Mouse (Mus musculus) NIH3T3 (cell line): ENCODE measurements around the gene Phf21a.
"Not testable (repeated sequence)": the region's sequence is repeated elsewhere in the genome, so short reads cannot be mapped to it uniquely, and the experiment has no call there.

Experiments
- DNase-seq: peaks from one replicate; pipeline ENCODE4 v3.0.0-alpha.2; 2012; ENCODE audit warnings: low read depth

Phf21a gene

DNA sequence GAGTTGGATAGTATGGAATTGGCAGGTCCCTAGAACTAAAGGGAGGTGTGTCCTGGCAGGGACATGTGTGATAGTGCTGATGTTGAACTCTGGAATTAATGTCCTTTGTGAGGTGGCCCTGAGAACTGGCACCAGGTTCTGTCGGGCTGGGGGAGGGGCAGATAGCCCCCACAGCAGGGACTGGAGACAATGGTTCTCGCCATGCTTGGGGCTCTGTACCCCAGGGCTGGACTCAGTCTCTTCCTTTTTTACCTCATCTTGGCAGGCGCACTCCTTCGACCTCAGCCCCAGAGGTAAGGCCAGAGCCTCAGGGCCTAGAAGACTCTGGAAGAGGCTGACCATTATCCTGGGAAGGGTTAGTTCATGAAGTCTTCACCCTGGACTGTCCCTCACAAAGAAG is 289.8 kb downstream of the Phf21a start:
- DNase-seq, result no peak

DNA sequence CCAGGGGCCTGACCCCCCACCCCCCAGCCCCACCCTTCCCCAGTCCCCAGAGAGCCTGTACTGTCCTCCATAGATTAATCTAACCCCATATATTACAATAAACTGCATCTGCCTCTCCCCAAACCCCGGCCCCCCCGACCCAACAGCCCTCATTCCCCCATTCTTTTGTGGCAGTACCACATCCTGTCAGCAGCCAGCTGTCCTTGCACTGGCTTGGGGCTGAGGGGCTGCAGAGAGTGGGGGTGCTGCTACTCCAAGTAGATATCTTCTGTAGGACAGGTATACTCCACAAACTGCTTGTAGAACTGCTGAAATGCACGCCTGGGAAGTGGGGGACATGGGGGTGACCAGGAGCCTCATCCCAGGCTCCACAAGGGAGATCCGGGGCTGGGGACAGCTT is 291.2 kb downstream of the Phf21a start:
- no peak for DNase-seq

DNA sequence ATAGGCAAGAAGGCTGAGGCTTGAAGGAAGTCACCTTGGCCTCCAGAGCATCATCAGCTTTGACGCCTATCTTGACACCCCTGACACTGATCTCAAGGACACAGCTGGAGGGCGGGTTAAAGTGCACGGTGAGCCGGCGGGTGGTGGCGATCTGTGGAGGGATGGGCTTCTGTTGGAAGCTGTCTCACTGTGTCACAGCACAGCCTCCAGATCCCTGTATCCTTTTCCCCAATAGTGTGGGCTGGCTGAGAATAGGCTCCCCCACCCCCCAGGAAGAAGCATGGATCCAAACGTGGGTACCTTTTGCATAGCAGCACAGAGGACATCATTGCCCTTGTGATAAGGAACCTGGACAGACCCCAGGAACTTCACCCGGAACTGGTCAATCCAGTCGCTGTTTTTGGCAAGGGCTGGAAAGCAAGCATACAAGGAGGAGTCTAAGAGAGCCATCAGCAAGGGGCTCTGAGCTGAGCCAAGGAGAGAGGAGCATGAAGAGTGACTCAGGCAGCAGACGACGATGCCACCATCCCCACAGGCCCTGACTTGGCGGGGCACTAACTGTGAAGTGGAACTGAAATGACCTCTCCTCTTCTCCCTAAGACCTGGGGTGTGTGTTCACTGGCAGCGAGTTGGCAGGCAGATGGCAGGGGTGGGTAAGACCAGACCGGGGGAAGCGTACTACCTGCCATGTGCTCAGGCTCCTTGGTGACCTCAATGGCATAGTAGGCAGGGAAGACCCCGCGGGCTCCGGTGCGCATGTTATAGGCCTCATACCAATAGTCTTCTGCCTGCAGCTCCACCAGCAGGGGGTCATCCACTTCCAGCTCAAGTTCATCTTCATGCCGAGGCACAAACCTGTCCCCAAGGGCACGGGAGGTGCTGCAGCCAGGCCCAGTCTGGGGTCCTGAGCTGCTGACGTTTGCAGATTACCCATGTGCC is 292.5 kb downstream of the Phf21a start:
- no peak for DNase-seq

DNA sequence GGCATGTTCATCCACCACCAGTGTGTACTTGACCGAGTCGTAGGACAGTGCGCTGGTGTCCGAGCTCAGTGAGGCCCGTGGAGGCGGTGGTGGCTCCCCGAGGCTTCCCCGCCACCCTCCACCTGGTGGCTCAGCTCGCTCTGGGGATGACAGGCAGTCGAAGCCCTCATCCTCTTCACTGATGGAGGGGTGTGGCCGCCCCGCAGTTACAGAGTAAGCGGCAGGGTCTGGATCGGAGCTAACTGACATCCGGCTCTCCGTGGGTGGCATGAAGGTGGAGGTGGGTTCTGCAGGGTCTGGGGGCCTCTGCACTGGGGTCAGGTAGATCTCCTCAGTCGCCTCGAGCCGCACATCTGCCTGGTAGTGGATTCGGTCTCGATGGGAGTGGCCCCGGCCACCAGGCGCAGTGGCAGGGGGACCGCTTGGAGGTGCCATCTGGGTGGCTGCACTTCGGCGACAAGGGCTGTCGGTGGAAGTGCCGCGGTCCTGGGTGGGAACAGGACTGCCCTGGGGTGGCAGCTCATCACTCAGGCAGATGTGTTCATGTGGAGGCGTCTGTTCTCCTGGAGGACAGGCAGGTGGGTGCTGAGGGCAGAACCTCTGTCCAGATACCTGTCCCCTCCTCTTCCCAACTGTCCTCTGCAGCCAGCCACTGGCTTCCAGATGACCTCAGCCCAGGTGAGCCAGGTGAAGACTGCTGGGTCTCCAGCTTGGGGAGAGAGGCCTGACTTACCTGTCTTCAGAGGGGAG is 294.1 kb downstream of the Phf21a start:
- DNase-seq, result no peak

DNA sequence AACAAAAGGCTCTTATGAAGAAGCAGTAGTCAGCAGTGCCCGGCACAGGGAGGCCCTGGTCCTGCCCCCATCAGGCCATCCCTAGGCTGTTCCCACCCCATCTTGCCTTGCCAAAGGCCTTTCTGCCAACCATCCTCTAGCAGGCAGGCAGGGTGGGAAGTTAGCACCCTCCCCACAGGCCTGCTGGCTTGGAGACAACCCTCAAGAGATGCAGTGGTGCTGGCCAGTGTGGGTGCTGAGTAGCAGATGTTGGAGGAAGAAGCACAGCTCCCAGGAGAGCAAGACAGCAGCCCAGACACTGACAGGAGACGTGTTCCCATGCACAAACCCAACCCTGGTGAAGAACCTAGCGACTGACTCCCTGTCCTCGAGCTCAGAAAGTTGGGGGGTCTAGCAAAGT is 294.7 kb downstream of the Phf21a start:
- DNase-seq, result peak; percentile 44

DNA sequence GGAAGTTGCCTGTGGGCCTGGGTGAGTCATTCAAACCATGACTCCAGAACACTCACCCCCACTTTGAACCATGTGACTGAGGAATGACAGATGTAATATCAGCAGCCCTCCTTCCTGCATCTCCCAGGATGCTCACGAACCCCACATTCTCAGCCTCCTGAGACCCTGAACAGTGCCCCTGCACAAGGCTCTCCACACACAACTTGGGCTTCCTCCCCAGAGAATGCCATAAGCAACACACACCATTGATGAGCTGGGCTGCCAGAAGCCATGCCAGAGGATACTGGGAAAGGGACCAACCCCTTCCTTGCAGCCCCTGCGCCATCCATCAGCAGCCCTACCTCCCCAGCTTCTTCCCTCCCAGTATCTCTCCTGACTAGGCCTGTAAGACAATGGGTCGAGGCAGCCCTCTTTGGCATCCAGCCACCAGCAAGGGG is 295.2 kb downstream of the Phf21a start:
- DNase-seq, result peak; percentile 51

DNA sequence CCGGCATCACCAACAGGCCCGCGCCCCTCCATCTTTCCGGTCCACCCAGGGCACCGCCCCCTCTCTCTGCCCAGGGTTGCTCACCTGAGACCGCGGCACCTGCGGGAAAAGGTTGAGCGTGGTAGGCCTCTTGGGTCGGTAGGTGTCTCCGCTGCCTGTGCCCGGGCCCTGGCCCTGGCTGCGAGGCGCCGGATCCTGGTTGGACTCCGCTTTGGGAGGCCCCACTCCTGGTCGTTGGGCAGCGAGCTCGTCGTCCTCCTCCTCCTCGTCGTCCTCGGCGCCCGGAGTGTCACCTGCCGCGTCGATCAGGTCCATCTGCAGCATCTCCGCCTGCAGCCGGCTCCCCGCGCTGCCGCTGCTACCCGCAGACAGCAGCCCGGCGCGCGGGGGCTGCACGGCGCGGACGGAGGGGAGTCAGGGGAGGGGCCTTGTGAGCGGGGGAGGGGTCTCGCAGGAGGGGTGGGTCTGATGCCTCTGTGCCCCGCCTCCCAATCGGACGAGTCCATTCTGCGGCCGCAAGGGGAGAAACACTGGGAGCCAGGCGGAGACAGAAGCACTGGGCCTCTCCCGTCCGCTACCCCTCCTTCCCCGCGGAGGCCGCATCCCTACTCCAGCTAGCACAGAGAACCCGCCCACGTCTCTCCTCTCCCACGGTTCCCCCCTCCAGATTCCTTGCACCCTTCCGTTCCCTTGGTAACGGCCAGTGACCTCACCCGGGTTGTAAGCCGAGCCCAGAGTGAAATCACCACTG is 296.1 kb downstream of the Phf21a start:
- peak; percentile 93 for DNase-seq

DNA sequence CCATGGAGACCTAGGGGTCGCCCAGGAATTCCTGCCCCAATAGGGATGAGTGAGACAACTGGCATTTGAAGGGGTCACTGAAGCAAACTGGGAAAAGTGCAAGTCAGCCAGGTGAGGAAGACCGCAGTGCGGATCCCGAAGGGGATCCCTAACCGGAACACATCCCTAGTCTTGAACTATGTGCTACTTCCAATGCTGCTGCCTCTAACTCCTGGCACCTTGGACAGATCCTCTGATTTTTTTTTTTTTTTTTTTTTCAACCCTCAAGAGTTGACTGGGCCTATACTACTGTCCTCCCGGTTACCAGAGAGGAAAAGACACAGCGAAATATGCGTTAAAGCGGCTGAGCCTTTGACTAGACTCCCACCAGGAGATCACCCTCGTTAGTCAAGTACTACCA is 296.7 kb downstream of the Phf21a start:
- no peak for DNase-seq

DNA sequence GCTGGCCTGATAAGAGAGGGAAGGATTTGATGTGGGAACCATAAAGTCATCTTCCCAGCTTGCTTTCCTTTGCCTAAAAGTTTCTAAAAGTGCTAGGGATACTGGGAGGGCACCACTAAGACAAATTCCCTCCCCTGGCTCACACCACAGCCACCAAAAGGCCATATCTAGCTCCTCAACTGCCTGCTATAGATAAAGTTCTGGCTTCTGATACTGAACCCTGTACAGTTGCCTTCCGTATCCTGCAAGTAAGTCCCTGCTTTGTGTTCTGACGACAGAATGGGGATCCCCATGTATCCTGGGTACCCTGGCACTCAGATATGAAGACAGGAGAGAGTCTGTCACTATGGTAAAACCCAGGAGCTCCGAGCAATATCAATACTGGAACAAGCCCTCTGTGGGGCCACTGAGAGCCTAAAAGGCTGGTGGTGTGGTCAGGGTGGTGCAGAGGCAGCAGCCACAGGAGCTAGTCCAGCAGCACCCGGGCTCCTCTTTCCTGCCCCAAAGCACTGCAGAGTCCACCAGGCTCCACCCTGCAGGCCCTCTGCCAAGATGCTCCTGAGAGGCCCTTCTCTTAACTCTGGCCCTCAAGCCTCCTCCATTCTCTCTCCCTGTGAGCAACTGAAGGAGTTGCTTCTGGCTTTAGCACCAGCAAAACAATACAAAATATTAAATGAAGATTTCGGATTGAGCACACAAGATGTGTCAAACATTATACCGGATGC is 297.5 kb downstream of the Phf21a start:
- DNase-seq, result peak; percentile 62

DNA sequence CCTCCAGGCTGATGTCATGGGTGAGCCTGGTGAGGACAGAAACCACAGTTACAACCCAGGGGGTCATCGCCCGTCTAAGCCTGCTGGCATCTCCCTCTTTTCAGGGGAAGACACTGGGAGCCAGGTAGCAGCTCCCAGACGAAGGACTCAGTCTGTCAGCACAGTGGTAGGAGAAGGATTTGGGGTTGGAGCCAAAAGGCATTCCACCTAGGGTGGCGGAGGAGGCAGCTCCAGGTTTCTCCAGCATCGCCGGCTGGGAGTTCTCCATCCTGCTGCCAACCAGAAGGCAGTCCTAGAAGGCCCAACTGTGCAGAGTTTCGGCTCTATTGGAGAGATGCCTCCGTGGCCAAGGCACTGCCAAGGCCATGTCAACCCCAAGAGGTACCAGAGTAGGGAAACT is 298.2 kb downstream of the Phf21a start:
- no peak for DNase-seq

DNA sequence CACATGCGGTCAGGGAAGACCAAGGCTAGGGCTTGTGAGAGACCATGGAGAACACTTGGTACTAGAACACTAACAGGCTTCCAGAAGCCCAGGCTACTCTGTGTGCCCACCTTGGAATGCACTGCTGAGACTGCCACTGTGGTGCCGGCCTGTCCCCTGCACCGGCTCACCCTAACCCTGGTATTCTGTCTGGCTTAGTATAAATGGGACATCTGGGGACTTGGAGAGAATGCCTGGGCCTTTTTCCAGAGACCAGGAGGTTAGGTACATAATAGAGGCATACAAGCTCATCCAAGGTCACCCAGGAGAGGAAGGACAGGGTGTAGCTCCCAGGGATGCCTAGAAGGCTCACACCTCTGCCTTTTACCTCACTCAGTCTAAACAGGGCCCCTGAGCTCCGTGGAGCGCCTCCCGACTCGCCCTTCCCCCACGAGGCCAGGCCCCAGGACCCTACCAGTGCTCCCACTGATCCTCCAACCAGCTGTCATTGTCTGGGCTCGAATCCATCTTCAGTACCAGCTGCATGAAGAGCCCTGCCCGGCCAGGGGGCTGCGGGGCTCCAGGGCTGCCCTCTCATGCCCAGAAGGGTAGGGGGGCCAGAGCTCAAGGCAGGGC is 298.9 kb downstream of the Phf21a start:
- no peak for DNase-seq

DNA sequence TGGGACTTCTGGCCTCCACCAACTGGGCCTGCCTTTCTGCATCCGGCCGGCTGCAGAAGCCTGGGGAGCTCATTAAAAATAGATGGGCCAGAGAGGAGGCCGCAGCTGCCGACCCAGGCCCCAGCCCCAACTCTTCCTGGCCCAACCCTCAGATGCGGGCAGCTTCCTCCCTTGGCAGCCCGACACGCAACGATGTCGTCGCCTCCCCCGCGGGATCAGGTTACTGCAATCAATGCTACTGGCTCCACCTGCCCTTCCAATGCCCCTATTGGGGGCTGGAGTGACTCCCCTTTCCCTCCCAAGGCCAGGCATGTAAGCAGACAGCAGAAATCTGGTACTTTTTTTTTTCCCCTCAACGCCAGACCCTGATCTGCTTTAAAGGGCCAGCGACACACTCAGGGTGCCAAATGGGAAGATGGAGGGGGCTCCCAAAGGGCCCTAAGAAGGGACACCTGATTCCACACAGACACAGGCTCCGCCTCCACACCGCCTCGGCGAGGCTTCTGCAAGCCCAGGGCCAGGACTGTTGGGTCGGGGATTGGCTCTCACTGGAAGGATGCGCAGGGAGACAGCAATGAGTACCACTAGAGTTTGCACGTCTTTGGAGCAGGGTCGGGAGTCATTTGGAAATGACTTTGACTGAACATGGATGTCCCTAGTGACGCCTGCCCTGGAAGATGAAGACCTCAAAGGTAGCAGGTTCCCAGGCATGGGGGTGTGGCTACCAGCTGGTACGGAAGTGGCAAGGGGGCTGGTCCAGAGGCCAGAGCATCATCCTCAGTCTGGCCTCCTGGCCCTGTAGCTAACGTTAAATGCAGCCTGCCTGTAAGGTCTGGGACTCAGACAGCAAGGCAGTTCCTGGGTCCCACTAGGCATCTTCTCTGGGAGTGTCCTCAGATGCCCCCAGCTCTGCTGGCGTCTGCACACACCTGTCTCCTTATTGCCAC is 299.7 kb downstream of the Phf21a start:
- DNase-seq, result peak; percentile 61

DNA sequence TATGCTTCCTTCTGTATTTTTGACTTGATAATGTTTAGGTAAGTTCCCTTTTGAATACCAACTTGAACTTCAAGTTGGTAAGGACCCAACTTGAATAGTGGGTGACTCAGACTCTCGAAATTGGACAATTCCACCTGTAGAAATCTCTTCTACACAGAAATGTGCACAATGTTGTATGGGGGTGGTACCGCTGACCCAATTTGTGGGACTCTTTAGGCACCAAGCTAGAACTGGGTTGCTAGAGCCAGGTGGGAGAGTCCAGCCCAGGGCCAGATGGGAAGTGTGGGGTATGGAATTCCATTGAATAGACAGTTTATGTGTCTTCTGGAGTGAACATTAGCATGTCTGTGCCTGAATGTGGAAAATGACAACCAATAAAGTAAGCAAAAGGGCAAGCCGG is 302.6 kb downstream of the Phf21a start:
- DNase-seq, result no peak

DNA sequence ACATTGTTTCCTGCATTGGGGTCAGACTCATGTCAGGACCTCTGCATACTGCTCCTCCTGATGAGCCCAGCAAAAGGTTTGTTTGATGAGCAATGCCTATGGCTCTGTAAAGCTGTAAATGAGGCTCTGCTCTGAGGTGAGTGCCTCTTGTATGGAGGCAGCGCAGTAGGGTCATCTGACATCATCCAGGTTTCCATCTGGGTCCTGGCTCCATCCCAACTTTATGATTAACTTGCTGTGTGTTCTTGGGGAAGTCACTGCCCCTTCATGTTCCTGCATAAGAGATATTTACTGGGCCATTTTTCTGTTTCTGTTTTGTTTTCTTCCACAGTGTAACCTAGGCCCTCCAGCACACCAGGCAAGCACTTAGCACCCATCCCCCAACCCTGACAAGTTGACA is 304.5 kb downstream of the Phf21a start:
- peak; percentile 17 for DNase-seq

DNA sequence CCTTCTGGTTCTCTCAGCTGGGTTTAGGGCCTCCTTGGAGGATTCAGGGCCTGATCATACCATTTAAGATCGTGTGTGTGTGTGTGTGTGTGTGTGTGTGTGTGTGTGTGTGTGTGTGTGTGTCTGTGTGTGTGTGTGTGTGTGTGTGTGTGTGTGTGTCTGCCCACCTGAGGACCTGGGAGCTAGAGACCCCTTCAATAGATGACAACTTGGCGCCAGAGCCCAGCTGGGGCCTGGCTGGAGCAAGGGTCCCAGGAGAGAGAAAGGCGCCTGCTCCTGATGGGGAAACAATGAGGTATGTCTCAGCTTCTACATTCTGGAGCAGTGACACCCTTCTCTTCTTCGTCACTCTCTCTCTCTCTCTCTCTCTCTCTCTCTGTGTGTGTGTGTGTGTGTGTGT is 307.0 kb downstream of the Phf21a start:
- not testable (repeated sequence) for DNase-seq

DNA sequence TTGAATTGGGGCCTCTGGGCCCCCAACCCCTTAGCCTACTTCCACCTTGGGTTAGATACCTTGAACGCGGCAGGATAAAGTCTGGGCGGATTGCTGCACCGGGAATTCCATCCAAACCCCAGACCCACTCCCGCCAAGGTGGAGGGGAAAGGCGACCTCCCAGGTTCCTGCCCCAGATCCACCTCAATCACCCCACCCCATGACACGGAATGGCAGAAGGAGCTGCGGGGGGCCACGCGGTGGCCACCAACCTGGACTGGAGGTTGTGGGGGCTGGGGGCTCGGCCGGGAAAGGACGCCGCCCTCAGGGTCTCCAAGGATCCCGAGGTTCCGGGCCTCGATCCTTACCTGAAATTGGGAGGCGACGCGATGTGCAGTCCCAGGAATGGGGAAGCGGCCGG is 307.8 kb downstream of the Phf21a start:
- no peak for DNase-seq

DNA sequence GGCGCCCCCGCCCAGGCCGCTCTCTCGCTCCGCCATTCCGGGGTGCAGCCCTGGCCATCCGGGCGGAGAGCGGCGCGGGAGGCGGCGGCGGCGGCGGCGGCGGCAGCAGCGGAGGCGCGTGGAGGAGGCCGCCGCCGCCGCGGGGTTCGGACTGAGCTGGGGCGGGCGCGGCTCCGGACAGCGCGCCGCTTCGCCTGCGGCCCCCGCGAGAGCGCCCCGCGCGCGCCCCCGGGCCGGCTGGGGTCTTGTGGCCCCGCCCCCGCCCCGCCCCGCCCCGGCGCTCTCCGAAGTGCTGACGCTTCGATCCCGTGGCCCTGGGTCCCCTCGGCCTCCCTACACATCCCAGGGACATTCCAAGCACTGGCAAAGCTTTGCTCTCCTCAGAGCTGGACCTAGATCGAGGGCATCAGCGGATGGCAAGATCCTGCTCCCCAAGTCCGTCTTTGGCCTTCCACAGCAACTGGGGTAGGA is 308.2 kb downstream of the Phf21a start, which contains the start of gene Mapk8ip1:
Gene Mapk8ip1, minus strand, starts transcription at position 173 of the 471 bp plus-strand sequence.
- no peak for DNase-seq

DNA sequence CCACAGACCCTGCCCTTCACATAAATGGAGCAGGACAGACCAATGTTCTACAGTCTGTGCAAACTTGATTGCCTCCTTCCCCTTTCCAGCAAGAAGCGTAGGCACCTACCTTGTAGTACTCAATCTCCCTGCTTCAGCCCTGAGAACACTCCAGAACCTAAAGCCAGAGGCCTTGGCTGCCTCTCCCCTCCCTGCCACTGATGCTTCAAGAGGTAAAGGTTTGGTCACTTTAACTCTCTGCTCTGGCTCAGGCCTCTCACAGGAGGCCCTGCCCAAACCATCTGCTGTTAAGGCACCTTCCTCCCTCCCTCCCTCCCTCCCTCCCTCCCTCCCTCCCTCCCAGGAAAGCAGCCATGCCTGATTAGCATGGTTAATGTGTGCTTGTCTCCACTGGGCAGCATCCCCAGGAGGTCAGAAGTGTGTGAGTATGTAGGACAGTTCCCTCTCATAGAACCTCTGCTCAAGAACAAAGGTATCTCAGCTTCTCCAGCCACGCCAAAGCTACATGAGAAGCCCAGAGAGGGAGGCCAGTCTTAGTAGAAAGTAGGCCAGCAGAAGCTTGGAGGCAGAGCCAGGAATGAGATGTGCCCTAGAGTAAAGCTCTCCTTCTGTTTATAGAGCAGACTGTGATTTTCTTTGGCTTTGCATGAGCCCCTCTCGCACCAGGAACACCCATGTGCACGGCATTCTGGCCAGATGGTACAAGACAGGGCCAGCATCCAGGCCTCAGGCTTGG is 309.8 kb downstream of the Phf21a start:
- peak; percentile 14 for DNase-seq

DNA sequence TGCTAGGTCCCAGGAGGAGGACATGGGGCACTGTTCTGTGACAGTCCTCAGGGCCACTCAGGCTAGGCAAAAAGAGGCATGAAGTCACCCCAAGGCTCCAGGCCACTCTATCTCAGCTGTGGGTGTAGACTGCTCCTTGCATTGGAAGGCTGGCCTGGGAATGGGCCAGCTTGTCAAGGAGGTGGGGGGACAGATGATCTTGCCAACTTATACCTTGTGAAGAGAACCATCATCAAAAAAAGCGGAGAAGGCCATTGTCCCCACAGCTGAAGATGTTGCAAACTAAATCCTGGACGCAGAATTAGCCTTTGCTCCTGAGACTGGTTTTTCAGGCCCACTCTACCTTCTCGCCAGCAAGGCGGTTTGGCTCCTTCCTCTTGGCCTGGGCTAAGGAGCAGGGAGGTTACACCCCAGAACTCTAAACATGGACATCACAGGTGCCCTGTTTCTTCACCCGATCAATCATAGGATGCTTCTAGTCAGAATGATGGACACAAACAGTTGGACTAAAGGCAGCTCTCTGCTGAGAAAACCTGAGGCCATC is 310.9 kb downstream of the Phf21a start:
- DNase-seq, result no peak
